Mouse (Mus musculus): Measurements from ENCODE around the gene Phactr4. TPM values are rescaled to one million over a fixed set of nuclear protein-coding genes. Genes with fewer than 3 reads are reported as not detected.

The Phactr4 gene
- total RNA-seq, 4 experiments from 2014 or later: 53.7 to 67.7 (median 58.6) TPM

DNA sequence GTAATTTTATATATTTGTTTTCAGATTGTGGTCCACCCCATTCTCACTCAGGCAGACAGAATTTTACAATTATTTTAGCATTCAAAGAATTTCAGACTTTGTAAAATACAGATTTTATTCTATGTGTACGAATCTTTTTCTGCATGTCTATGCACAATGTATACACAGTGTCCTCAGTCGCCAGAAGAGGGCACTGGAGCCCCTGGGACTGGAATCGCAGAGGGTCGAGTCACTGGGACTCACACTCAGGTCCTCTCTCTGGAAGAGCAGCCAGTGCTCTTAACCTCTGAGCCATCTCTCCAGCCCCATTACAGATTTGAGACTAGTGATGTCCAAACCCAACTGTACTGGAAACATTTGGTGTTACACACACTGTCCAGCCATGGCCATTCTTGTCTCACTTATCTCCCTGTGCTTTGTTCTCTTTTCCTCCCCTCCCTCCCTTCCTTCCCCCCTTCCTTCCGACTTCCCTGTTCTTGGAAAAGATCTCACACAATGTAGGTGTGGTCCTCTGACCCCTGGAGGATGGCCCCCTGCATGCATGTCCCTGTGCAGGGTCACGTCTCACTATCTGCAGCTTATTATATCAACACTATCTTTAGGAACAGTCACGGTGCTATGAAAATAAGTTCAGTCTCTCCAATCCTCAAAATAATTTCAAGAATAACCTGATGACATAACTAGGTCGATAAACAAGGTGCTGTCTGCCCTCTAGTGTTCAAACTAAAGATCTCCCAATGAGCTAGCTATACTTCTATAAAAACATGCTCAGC lies 10.8 kb downstream of the Phactr4 start:
- no peak for DNase-seq

DNA sequence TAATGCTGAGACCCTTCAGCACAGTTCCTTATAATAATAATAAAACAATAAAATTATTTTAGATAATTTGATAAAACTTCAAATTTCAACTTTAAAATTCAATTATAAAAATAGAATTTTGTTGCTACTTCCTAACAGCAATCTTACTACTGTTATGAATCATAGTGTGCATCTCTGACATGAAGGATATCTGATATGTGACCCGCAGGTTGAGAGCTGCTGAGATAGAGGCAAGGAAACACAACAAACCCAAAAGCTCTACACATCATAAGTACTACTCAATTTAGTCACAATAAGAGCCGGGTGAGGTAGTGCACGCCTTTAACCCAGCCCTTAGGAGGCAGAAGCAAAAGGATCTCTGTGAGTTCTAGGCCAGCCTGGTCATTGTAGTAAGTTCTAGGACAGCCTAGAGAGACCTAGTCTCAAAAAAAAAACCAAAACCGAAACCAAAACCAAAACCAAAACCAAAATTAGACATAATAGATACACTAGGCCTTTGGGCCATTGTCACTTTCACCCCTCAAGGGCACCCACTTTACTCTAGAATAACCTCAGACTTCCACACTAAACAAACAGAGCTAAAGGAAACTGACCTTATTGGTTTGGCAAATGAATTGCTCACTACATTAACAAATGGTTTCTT lies 12.6 kb downstream of the Phactr4 start:
- no peak for DNase-seq

DNA sequence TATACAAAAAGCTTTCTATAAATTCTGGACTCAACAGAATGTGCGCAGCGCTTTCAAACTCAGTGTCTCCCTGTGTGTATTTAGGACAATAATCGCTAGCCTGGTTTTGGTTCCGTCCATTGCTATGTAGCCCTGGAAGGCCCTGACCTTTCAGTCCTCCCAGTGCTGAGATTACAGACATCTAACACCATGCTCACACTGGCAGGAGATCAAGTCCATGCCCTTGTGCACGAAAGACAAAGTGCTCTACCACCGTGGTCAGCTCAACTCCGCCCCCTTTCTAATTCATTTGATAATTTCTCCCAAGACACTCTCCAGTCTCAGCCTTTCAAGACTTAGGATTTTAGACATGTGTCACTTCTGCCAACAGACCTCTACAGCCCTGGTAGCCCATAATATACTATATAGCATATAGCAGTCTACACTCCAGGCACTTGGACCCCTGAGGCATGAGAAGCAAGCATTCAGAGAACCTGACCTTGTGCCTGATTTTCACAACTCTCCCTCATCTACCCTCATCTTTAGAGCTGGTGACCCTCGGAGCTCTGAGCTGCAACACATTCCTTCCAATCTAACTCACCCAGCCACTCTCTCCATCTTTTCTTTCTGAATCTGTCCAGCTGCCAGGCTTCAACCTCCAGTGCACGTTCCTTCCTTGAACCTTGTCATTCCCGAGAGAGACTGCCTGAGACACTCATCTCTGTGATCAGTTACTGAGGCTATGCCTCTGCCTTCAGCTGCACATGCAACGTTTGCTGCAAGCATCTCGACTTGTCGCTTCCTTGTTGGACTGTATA lies 15.7 kb downstream of the Phactr4 start:
- DNase-seq: peak; percentile 85

DNA sequence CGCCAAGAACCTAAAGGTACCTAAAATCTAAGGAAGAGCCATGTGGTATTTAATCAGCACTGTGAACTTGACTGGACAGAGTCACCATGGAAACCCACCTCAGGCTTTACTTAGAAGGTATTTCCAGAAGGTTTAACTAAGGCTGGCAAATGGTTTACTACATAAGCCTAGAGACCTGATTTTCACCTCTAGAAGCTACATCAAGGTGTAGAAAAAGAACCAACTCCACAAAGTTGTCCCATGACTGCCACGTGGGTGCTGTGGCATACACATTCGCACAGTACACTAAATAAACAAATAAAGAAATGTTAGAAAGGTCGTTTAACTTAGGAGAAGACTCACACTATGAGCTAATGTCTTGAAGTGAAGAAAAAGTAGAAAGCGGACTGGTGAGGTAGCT lies 17.7 kb downstream of the Phactr4 start:
- no peak for DNase-seq

DNA sequence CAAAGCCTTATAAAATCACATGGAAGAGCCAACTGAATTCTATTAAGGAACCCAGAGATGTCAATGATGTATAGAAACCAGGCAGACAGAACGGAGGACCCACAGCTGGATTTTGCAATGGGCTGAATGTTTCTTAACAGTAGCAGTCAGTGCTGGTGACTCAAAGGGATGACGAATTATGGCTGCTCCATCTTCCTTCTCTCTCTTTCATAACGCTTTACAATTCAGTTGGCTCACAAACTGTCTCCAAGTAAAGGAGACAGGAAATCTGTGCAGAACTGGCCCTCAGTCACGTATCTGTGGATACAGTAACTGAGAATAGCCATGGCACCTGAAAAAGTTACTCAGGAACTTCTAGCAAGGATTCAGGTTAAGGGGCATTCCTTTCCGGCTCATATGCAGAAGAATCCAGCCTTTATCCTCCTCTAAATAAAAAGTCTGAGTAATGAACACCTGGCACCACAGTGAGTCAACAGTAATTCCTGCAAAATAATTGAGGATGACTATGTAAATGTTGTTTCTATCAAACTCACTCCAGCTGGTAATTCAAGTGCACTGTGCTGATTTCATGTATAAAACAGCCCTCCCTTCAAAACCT lies 19.1 kb downstream of the Phactr4 start:
- no peak for DNase-seq

DNA sequence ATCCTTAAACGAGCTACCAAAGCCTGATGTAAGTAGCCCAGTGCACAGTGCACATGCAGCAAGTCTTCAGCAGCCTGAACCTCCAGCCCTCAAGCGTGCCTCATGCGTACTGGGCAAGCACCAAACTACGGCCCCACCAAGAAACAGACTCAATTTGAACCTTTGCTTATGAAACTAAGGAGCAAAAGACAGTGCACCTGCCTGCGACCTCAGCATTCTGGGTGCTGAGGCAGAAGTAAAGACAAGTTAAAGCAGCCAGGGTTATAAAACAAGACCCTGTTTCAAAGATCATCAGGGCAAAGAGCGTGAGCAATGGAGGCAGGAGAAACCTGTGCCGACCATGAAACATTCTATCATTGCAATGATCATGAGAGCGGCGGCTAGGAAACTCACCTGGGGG lies 21.3 kb downstream of the Phactr4 start:
- no peak for DNase-seq

DNA sequence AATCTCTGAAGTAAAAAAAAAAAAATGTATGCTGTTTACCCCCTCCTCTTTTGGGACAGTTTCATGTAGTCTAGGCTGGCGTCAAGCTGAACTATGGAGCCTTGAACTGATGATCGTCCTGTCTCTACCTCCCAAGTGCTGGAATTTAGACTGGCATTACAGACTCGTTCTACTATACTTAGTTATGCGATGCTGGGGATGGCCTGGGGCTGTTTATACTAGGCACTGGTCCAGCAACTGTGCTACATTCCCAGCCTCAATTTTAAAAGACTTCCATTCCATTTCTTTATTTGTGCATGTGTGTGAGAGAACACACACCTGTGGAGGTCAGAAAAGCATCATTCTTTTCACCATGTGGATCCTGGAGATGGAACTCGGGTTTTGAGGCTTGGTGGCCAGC lies 23.4 kb downstream of the Phactr4 start:
- DNase-seq: no peak

DNA sequence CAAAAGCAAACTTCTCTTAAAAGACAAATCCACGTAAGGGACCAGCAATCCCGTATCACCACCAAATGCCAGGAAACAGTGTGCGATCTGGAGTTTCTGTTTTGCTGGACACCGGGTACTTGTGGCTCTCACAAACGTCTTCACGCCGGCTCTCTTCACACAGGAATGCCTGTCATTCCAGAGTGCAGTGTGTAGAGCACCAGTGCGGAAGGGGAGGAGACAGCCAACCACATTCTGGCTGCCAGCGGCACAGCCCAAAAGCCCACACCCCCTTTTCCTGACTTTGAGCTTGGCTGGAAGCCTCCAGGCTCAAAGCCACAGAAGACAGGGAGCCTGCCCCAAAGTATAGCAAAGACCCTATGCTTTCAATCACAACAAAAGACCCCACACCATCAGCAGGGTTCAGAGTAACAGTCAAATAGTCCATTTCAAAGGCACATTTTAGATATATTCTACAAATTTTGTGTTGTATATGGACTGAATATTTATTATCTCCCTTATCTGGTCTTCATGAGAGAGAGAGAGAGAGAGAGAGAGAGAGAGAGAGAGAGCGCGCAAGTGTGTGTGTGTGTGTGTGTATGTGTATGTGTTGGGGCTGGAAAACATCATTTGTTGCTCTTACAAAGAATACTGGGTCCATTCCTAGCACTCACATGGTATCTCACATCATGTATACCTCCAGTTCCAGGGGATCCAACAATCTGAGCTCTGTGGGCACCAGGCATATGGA lies 24.1 kb downstream of the Phactr4 start:
- DNase-seq: peak; percentile 79

DNA sequence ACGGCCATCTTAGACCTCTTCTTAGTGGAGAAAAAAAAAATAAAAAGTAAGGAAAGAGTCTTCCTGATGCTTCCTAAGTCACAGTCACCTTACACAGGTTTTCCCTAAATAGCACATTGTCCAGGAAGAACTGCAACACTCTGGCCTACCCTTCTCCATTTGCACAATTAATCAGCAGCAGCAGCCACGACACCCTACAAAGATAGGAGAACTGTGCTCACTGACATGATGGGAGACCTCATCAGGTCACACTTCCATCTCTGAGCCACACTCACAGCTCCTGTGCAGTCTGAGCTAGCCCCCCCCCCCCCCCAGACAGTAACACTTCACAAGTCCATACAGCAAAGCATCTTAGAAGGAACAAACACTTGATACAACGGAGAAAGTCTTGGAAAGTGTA lies 25.2 kb downstream of the Phactr4 start:
- no peak for DNase-seq

DNA sequence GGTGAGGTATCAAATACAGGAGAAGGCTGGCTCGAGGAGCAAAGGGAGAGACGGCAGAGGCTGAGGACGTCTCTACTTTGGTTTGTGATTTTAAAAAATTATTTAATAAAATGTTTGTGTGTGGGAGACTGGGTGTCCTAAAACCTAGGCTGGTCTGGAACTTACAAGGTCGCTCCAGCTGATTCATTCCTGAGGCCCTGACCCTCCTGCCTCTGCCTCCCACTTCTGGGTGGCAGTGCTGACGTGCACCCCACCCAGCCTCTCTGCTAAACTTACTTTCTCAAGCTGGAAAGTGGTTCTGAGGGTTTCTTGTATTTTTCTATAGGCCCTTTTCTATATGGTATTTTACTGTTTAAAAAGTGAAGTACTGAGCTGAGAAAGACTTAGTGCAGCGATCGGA lies 26.0 kb downstream of the Phactr4 start:
- DNase-seq: peak; percentile 56

DNA sequence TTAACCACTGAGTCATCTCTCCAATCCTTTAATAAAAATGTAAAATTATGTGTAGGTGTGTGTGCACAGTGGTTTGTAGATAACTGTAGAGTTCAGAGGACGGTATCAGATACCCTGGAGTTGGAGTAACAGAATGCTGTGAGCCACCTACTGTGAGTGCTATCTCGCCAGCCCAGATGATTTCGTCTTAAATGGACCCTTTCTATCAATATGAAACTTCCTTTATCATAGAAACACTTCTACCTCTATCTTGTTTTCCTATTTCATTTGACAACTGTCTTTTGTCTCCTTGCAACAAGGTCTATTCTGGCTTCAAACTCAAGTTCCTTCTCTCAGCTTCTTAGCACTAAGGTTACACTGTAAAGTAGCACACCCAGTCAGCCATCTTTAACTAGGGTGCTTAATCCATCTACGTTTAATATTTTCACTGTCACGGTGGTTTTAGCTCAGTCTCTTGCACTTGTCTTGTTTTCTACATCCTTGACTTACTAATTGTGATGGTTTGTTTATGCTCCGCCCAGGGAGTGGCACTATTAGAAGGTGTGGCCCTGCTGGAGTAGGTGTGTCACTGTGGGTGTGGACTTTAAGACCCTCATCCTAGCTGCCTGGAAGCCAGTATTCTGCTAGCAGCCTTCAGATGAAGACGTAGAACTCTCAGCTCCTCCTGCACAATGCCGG lies 31.1 kb downstream of the Phactr4 start:
- no peak for DNase-seq

DNA sequence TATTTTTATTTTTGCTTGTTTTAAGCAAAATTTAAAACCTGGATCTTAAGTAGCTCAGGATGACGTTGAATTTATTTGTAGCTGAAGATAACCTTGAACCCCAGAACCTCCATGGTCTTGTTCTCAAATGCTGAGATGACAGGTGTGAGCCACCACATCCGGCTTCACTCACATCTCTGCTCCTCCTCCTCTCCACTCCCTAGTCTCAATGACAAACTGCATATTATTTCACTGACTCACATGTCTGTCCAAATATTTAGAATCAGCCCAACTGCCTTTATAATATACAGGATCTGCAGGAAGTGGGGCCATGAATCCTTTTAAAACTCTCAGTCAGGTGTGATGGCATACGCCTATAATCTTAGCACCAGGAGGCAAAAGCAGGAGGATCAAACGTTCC lies 33.0 kb downstream of the Phactr4 start:
- DNase-seq: no peak

DNA sequence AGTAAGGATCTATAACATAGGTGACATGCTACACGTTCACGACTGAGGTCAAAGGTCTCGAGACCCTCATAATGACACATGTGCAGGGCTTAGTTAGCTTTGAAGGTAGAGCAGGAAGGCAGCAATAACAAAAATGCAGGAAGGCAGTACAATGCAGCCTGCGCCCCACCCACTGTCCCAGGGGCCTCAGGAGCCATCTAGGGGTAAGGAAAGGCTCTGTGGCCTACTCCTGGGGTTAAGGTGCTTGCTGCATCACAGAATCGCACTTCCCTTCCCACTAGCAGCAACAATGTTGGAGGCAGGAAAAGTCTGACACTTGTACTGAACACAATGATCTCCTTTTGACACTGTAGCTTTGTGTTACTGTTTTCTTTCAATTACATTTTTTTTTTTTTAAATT lies 34.7 kb downstream of the Phactr4 start:
- no peak for DNase-seq

DNA sequence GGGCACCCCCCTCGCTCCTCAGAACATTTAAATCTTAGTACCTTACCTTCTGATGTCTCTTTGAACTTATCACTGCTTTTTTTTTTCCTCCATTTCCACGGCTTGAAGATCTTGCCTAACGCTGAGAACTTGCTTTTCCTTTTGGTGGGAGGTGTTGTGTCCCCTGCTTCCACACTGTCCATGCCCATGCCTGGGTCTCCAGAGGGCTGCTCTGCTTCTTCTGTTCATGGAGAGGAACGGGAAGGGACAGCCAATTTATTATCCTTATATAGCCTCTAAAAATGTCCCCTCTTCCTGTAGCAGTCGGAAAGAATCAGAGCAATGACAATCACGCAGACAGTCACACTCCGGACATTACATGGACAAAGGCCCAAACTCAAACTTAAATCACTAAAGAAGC lies 35.4 kb downstream of the Phactr4 start:
- no peak for DNase-seq

DNA sequence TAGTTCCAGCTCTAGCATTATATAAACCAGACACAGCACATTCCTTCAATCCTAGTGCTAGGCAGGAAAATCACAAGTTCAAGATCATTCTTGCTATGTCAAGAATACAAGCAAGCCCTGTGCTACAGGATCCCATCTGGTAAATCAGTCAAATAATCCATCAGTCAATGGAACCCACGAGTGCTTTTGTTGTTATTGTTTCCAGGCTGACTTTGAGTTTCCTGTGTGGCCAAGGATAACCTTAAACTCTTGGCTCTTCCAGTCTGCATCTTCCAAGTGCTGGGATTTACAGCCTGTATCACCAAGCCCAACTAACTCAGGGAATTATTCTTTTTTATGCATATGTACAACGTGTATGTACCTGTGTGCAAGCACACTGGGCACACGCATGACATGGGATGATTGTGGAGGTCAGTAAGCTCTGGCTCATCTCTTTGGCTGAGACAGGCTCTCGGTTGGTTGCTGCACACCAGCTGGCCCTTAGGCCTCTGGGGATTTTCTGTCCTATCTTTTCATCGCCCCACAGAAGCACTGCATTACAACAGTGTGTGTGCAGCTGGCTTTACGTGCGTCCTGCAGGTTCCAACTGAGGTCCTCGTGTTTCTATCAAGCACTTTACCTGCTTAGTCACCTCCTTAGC lies 36.4 kb downstream of the Phactr4 start:
- no peak for DNase-seq

DNA sequence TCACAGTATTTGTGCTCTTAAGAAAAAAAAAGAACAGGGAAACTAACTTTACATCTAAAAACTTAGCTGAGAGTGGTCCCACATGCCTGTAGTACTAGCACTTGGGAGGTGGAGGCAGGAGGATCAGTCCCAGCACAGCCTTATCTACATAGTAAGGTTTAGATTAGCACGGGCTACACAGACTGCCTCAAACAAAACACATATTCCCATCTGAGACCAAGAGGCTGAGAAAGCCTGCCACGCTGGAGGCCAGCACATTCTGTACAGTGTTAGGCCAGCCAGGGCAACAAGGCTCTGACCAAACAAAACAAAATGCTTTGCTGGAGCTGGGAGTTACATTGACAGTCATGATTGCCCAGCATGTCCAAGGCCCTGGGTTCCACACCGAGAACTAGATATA lies 38.8 kb downstream of the Phactr4 start:
- no peak for DNase-seq

DNA sequence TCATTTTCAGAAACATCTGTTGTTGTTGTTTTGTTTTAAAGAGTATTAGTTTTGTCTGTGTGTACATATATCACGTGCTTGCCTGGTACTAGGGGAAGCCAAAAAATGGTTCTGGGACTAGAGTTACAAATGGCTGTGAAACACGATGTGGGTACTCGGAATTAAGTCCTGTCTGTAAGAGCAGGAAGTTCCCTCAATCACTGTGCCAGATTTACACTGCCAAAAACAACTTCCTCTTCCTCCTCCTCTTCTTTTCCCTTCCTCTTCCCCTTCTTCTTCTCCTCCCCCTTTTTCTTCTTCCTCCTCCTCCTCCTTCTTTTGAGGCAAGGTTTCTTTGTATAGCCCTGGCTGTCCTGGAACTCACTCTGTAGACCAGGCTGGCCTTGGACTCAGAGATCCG lies 40.0 kb downstream of the Phactr4 start:
- no peak for DNase-seq

DNA sequence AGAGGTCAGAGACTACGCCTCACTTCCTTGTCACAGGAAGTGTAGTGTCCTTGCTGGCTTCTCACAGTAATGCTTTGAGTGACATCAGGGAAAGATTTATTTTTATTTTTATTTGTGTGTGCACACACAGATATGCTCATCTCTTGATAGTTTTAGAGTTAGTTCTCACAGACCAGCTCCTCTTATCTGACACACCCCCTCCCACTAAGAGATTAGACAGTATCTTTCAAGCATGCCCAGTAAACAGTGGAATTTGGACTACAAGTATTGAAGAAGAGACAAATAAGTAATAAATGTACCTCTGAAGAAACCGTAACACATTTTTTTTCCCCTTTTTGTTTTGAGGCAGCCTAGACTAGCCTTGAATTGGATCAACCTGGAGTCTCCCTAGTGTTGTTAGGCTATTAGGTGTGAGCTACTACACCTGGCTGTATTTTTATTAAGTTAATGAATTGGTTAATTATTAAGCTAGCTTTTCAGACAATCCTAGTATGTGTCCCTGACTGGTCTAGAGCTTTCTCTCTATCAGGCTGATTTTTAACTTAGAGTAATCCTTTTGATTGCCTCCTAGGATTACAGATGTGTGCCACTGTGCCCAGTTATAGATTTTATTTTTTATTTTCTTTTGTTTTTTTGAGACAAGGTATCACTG lies 41.2 kb downstream of the Phactr4 start:
- DNase-seq: no peak

DNA sequence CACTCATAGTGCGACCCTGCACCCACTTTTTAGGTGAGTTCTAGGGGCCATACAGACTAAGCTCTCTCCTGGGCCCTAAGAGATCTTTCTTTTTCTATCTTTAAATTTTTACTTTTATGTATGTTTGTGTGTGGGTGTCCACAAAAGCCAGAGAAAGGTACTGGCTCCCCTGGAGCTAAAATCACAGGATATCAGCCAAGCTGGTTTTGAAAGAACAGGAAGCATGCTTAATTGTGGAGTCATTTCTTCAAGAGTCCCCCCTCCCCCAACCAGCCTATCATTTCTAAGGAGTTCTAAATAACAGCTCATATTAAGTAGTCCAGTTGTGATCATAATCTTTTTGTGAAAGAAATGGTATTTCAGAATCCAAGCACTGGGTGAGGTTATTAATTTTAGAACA lies 48.5 kb downstream of the Phactr4 start:
- no peak for DNase-seq

DNA sequence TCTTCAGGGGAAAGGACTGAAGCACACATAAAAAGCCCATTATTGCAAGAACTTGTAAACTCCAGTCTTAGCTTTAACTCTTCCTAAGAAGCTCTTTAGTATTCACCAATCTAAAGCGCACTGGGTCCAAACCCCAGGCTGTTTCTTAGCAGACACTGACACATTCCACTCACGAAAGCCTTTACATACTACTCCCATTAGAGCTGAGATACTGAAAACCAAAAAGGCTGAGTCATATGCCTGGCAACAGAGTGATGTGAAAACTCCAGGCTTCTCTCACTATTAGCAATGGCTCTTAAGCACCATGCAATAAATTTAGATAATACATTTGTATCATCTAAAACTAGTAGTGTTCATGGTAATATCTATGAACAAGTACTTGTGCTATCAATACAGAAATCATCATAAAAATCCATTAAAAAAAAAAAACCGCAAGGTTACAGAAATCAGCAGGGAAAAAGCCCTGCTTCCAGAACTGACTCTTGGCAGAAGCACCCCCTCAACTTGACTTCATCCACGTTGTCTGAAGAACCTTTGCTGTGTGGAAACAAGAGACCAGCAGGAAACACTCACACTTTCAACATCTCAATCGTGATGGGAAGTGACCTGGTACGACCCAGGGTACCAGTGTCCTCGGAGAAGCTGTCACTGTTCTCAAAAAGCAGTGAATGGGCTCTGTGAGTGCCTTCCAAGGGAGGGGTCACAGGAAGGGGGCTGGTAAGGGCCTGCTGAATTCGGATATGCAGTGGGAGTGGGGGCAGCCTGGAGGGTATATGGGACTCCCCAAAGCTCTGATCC lies 52.1 kb downstream of the Phactr4 start:
- no peak for DNase-seq

Measured in adrenal gland, adult 8-10 months (tissue).